Mouse (Mus musculus): Measurements from ENCODE around the gene Rnf115.

The Rnf115 gene

GRCm38 (mm10) chr3:96834587-96835348 is 107.3 kb downstream of the Rnf115 start:
- DNase-seq (ENCODE audit: low spot score), result no peak

DNA sequence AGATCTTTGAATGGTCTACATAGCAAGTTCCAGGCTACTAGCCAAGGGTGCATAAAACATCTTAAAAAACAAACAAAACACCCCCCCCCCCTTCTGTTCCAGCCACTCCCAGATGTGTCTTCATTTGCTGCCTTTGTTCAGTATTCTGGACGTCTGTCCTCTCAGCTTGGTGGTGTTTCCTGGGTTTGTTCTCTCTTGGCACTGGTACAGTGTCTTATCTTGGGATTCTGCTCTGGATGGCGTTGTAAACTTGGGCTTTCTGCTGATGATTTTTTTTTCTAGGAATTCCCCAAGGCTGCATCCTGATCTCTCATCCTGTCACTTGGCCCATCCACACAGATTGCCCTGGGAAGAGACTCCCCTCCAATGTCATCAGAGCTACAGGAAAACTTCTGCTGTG is 109.0 kb downstream of the Rnf115 start:
- DNase-seq (ENCODE audit: low spot score), result no peak

DNA sequence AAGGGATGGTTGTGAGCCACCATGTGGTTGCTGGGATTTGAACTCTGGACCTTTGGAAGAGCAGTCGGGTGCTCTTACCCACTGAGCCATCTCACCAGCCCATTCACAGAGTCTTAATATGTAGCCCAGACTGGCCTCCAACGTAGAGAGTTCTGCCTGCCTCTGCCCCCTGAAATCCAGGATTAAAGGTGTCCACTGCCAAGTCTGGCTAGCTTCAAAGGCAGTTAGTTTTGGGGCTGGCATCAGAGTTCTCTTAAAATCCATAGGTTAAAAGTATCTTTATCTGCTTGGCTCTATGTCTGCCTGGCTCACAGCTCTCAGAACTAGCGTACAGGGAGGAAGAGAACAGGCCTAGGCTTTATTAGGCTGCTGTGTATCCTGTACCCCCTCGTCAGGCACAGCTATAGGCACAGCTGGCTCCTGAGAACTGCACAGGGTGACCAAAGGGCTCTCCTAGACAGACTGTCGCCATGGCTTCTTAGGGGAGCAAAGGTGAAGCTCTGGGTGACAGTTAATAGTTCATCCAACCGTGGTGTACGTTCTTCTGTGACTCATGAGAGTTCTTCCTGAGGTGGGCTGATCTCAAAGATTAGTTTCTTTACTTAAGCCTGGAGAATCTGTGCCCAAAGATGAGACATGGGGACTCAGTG is 111.7 kb downstream of the Rnf115 start:
- DNase-seq (ENCODE audit: low spot score), result no peak

Data from urinary bladder, postnatal 10 days (tissue).